Mouse (Mus musculus): ENCODE measurements around the gene Aak1.

The Aak1 gene

DNA sequence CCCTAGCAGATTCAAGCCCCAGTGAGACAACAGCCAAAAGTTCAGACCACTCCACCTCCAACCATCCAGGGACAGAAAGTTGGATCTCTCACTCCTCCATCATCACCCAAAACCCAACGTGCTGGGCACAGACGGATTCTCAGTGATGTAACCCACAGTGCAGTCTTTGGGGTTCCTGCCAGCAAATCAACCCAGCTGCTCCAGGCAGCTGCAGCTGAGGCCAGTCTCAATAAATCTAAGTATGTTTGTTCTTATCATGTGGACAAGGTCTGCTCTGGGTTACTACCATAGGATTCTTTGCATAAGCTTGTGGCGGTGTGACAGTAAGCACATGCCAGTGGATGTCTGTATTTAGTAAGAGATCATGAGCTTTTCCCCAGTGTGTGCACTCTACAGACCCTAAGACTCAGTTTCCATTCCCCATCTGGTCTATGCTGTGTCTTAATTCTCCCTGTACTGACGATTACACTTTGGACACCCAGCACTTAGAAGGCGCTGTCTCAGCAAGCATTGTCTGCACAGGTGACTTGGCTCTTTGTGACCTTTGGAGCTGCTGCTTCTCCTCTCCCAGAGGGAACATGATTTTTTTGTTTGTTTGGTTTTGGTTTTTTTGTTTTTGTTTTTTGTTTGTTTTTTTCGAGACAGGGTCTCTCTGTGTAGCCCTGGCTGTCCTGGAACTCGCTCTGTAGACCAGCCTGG lies 114.8 kb downstream of the Aak1 start:
- no peak for DNase-seq (ENCODE audit: low read depth)

GRCm38 (mm10) chr6:86967166-86967565 lies 117.8 kb downstream of the Aak1 start:
- DNase-seq (ENCODE audit: low read depth), result no peak

DNA sequence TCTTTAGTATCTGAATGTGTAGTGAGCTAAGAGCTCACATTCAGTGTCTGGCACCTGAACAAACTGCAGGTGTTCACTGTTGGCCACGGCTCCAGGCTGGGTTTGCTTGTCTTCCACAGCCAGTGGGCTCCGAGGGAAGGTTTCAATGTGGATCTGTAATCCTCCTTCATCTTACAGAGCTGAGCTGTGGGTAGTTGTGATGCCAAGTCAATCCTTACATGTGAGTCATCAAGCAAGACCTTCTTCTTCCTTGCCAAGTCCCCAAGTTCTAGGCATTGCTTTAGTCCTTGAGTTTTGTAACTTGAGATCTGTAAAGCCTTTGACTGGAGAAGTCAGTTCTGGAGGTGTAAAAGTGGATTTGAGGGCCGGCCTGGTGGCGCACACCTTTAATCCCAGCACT lies 124.6 kb downstream of the Aak1 start:
- peak; percentile 13 for DNase-seq (ENCODE audit: low read depth)

DNA sequence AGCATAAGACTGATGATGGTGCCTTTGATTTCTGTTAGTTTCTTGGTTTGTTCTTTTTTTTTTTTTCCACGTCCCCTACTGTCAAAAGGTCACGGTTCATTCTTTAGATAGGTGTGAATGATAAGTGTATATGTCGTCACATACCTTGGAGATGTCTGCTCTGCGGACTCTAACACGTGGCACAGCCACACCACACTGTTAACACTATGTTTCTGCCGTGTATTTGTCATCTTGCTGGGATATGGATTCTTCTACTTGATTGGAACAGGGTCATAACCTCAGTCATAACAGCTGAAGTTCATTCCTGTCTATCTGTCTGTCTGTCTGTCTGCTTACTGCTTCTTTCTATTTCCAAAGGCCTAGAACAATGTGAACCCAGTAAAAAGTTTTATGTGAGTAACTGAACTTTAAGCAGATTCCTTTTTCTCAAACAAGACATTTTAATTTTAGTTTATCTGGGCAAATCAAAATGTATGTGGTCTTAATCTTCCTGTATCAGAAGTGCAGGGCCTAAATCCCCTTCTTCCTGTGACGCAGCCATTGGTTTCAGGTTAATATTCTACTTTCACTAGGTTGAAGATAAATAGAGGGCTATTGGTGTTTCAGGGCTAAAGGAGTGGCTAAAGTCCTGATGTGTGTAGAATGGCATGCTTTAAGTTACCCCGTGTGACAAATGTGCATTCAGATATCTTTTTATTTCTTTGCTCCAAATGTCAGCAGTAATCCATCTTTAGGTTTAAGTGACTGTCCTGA lies 129.0 kb downstream of the Aak1 start:
- no peak for DNase-seq (ENCODE audit: low read depth)

GRCm38 (mm10) chr6:86978909-86979265 lies 129.6 kb downstream of the Aak1 start:
- DNase-seq (ENCODE audit: low read depth), result no peak

DNA sequence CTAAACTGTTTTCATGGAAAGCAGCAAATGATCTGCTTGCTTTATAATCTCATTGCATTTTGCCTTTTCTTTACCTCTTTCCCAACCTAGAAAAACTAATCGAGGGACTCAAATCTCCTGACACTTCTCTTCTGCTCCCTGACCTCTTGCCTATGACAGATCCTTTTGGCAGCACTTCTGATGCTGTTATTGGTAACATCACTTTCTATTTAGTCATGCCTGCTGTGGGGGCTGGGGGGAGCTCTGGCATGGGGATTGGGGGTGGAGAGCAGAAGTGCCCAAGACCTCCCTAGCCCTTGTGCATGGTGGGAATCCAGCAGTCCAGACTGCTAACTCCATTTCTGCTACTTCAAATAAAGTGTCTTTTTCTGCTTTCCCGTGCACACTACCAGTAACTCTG lies 131.9 kb downstream of the Aak1 start:
- no peak for DNase-seq (ENCODE audit: low read depth)

- no peak for DNase-seq (ENCODE audit: low read depth)
Measured at GRCm38 (mm10) chr6:86985314-86986106, 136.2 kb downstream of the Aak1 start.

DNA sequence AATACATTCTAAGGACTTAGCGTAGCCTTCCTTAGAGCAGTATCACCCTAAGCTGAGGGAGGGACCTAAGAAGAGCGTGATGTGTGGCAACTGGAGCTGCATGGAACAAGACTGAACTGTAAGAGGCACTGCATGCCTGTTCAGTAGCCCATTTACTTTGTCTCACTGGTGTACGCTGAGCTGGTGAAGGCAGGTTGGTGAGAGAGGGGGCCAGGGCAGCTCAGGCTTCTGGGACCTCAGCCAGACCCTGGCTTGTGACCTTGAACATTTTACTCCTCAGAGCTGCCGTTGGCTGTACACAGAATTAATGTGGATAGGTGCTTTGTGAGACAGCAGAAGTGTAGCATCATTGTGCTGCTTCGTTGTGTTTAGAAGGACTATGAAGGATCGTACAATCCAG lies 140.3 kb downstream of the Aak1 start:
- DNase-seq (ENCODE audit: low read depth), result peak; percentile 8

DNA sequence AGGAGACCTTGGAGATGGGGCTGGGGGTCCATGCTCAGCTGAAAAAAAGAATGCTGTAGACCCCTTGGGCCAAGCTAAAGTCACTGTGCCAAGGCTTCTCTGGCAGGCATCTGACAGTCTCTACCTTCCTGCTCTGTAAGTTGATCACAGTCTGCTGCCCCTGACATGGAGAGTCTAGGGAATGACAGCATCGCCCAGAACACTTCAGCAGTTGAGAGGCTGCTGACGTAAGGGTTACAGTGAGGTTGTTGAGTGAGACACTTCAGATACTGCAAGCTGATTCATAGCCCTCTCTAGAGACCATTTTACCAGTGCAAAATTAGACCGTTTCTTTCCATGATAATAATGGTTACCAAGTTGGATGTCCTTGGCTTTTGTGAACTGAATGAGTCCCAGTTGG lies 141.7 kb downstream of the Aak1 start:
- DNase-seq (ENCODE audit: low read depth), result no peak

DNA sequence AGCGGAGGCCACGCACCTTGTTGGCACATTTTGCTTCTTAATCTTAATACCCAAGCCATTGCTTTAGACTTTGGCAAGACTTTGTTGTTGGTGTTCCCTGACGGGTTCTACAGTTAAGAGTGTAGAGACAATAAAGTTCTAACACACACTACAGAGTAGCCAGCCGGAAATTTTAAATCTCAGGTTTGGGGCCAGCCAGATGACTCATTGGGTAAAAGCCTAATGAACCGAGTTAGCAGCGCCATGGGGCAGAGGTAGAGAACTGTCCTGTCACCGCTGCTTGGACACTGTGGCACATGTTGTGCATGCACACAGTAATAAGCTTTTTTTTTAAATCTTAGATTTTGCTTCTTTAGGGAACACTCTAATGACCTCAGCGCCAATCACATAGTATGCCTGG lies 143.0 kb downstream of the Aak1 start:
- no peak for DNase-seq (ENCODE audit: low read depth)

DNA sequence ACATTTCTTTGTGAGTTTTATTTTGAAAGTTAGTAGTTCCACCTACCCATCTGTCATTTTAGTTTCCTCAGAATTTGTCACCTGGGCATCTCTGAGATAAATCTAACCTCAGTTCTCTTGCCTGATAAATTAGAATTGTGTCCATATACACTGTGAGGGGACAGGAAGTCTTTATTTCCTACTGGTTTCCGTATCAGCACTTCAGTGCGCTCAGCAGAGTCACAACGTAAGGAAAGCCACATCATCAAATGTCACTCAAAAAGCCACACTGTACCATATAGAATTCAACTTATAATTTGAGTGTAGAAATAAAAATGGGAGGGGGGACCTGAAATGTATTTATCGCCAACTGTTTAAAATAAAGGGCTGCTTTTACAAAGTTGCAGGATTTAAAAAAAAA lies 144.9 kb downstream of the Aak1 start:
- peak; percentile 72 for DNase-seq (ENCODE audit: low read depth)

- no peak for DNase-seq (ENCODE audit: low read depth)
Measured at GRCm38 (mm10) chr6:86996629-86997307, 147.5 kb downstream of the Aak1 start.

GRCm38 (mm10) chr6:86997360-86997759 lies 148.0 kb downstream of the Aak1 start:
- DNase-seq (ENCODE audit: low read depth), result no peak

DNA sequence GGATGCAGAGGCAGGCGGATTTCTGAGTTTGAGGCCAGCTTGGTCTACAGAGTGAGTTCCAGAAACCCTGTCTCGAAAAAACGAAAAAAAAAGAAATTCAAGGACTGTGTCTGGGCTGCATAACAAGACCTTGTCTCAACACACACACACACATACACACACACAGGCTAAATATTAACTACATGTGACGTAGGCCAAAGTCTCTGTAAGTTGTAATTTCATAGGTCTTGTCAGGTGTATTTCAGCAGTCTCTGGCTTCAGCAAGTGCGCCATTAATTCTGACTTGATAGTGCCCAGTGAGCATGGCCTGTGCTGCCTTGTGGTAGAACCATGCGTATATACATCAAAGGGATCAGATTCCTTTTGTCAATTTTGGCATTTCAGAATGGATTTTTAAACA lies 152.7 kb downstream of the Aak1 start:
- no peak for DNase-seq (ENCODE audit: low read depth)

DNA sequence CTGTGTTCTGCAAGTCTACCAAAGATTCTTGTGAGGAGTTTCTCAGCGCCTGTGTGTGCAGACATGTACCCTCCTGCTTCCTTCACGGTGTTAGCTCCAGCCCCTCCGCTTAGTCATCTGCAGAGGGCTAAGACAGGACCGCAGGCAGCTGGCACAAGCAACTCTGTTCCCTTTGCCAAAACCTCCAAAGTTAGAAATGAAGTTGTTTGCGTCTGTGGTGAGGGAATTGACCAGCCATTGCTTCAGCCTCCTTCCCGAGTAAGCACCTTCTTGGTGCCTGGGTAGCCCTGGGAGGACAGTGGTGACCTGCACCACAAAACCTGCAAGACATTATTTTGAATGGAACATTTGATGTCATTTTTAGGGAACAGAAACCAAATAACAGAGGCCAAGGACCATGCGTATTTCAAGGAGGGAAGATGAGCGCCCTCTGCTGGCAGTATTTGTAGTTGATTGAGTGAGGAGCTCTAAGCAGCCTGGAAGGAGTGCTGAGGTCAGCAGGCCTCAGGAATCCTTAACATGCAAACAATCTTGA lies 153.3 kb downstream of the Aak1 start:
- peak; percentile 93 for DNase-seq (ENCODE audit: low read depth)

DNA sequence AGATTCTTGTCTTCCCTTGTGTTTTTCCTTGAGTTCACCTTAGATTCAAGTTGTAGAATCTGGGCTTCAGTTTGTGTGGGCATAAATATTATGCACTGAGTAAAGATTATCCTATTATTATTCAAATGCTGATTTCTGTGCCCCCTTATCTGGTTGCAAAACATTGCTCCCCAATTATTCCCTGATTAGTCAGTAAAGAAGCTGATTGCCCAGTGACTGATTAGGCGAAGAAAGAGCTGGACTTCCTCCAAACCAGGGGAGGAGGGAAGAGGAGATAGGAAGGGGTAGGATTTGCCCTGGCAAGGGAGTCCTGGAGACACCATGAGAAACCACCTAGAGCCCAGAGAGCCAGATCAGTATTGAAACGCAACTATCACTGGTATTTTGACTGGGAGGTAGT lies 154.8 kb downstream of the Aak1 start:
- DNase-seq (ENCODE audit: low read depth), result no peak

DNA sequence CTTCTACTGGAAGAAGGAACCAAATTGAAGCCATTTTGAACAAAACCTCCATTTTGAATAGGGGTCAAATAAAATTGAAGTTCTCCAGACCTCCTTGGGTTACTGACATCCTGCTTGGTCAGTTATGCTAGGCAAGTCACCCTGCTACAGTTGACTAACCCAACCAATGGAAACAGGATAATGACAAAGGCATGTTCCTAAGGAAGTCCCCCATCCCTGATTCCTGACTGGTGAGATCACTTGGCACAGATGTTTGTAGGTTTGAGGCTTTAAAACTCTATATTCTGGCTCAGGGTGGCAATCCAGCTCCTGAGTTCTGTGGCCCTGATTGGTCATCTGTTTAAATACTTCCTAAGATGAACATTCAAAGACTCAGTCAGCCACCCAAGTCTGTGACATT lies 156.3 kb downstream of the Aak1 start:
- peak; percentile 16 for DNase-seq (ENCODE audit: low read depth)

GRCm38 (mm10) chr6:87008887-87009286 lies 159.6 kb downstream of the Aak1 start, which contains the start of gene Nfu1:
Gene Nfu1, plus strand, starts transcription at chr6:87009236.
- peak; percentile 10 for DNase-seq (ENCODE audit: low read depth)

DNA sequence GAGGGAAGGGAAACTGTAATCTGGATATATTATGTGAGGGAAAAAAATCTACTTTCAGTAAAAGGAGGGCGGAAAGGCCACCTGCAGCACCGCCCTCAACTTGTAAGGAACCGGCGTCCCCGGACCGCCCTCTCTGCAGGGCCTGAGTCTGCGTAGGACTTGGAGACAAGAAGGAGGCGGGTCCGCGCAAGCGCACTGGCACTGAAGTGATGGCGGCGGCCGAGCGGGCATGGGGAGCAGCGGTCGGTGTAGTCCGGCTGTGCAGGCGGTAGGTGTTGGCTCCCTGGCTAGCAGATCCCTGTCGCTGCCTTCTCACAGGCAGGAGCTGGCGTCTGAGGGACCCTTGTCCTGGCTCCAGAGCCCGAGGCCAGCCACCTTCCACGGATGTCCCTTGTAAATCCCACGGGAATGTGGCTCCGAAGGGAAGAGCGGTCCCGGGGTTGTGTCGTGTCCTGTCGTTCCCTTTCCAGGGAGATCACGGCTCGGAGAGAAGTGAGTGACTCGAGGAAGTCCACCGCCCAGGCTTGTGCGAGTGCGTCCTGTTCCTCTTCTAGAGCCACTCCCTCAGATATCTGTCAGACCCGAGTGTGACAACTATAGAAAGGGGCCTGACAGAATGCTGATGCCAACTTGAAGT lies 160.5 kb downstream of the Aak1 start:
- DNase-seq (ENCODE audit: low read depth), result peak; percentile 96

DNA sequence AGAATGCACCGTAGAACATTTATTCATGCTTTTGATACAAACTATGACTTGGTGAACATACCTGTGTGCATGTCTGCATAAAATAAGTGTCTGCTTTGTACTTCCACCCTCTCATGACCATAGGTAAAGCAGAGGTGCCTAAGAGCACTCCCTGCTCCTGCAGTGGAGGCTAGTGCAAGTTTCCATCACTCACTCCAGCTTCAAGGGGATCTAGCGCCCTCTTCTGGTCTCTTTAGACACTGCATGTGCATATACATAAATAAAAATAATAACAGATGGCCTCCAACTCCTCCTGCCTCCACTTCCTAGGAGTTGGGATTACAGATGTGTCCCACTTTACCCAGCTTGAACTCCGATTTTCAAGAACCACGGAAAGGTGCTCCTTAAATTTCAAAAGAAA lies 167.6 kb downstream of the Aak1 start:
- DNase-seq (ENCODE audit: low read depth), result peak; percentile 77

GRCm38 (mm10) chr6:87018874-87019273 lies 169.6 kb downstream of the Aak1 start:
- DNase-seq (ENCODE audit: low read depth), result no peak

- DNase-seq (ENCODE audit: low read depth), result no peak
Measured at GRCm38 (mm10) chr6:87021791-87022190, 172.5 kb downstream of the Aak1 start.

All from 416B (cell line).